Mouse (Mus musculus) kidney, embryonic 16.5 days (tissue): ENCODE measurements at regions not wholly inside any gene's neighbourhood (a gene's known extent, or its start where the extent isn't known, plus 50 kb on each side); places are given as distances from the start of the nearest gene placed in this dataset.

Experiments
- ATAC-seq: fragments of 200-750 bp; cut with Nextera tagmentation; 2 replicates; pipeline ENCODE4 v1.8.0; 2017; ENCODE audit warnings: moderate TSS enrichment; ENCODE audit not compliant: low FRiP score, low TSS enrichment
- H3K27ac ChIP-seq: fragments of 300-500 bp; sonication (generic); 2 replicates; pipeline ENCODE4 v1.5.1; 2014; ENCODE audit warnings: low read length
- H3K27me3 ChIP-seq: fragments of 300-500 bp; sonication (generic); 2 replicates; pipeline ENCODE4 v1.6.1; 2014; ENCODE audit warnings: low read length, control low read depth, mixed read lengths; ENCODE audit not compliant: insufficient read depth
- H3K36me3 ChIP-seq: fragments of 300-500 bp; sonication (generic); 2 replicates; pipeline ENCODE4 v1.6.1; 2014; ENCODE audit warnings: low read length, control low read depth, mixed read lengths; ENCODE audit not compliant: insufficient read depth
- H3K4me1 ChIP-seq: fragments of 300-500 bp; sonication (generic); 2 replicates; pipeline ENCODE4 v1.6.1; 2014; ENCODE audit warnings: low read length, control low read depth, mixed read lengths; ENCODE audit not compliant: insufficient read depth
- H3K4me2 ChIP-seq: fragments of 300-500 bp; sonication (generic); replicated peaks from 2 replicates; pipeline ENCODE4 v1.6.1; 2014; ENCODE audit warnings: low read depth, low read length
- H3K4me3 ChIP-seq: fragments of 300-500 bp; sonication (generic); 2 replicates; pipeline ENCODE4 v1.5.1; 2014; ENCODE audit warnings: mild to moderate bottlenecking, low read length
- H3K9ac ChIP-seq: fragments of 300-500 bp; sonication (generic); replicated peaks from 2 replicates; pipeline ENCODE4 v1.6.1; 2014; ENCODE audit warnings: low read length
- H3K9me3 ChIP-seq: fragments of 300-500 bp; sonication (generic); 2 replicates; pipeline ENCODE4 v1.6.1; 2016; ENCODE audit warnings: low read length, control low read depth
- WGBS: fragments of 180-500 bp; shearing (Covaris S2); extraction: QIAGEN DNeasy Blood & Tissue Kit; methylation state at CpG from one replicate; pipeline ENCODE4 v1.1.7; 2014; 5-methylcytosine and 5-hydroxymethylcytosine counted together

- Histone ChIP-seq H3K4me3 (no peak overlapping the region), H3K9ac (no peak overlapping the region), H3K4me2 (no peak overlapping the region), H3K36me3 (no peaks in the 10 kb centered on the region), H3K27me3 (no peaks in the 10 kb centered on the region), H3K9me3 (no peaks in the 10 kb centered on the region), H3K4me1 (peaks cover 4% of the 10 kb centered on the region; the same call in 1 of the 2 replicates), H3K27ac (no peak overlapping the region)
- WGBS: 44% methylated on average over 14 of the region's 14 CpGs
- peak; percentile 80 for ATAC-seq
Observed at GRCm38 (mm10) chr5:129409440-129410004, 91.5 kb upstream of the Sfswap start.

DNA sequence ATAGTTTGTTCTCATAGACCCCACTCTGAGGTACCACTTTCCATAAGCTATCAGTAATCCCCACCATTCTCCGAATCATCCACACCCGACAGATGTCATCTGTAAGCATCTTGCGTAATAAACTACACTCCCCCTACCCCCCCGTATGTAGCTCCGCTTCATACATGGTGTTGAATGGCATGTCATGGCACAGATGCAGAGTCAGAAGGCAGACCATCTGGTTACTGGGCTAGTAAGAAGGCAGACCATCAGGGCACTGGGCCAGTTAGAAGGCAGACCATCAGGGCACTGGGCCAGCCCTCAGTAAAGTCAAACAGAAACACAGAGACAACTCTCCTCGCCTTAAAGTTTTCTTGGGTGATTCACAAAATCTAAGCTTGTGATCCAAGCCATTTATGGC is 88.9 kb upstream of the Sfswap start:
- no peak overlapping the region for H3K4me3 ChIP-seq
- no peak overlapping the region for H3K27ac ChIP-seq
- peaks cover 8% of the 10 kb centered on the region; the same call in 1 of the 2 replicates for H3K4me1 ChIP-seq
- H3K9me3 ChIP-seq: no peaks in the 10 kb centered on the region
- no peak overlapping the region for H3K4me2 ChIP-seq
- no peaks in the 10 kb centered on the region for H3K36me3 ChIP-seq
- H3K27me3 ChIP-seq: no peaks in the 10 kb centered on the region
- no peak overlapping the region for H3K9ac ChIP-seq
- 87% methylated on average over 6 of the region's 6 CpGs for WGBS
- no peak for ATAC-seq

DNA sequence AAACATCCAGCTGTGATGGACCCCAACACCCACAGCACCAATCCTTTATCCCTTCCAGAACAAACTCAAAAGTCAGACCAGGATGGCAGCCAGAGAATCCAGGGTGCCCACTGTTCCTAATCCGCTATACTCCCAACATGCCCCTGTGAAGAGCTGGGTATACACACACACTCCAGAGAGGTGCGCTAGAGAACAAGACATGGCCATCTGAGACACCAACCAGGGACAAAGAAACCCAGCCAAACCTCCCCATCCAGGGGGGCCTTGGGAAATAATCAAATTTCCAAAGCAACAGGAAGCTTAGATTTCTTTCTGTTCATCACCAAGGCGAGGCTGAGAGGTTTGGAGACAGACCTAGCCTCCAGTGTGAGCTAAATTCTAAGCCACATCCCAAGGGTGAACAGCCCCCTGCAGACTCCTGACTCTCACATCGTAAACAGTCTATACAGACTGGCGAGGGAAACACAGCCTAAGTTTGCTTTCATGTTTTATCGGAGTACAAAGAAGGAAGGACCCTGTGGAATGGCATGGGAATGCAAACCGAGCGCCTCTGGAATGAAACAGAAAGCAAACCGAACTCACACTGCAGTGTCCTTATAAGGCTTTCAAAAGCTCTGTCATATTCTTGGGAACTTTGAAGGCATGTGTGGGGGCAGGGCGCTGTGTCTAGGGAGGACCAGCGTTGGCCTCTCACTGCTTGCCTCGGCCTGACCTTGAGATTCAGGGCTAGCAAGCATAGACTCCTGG is 85.9 kb upstream of the Sfswap start:
- no peaks in the 10 kb centered on the region for H3K9me3 ChIP-seq
- H3K4me1 ChIP-seq: peaks cover 6% of the 10 kb centered on the region; the same call in 1 of the 2 replicates
- 28% methylated on average over 12 of the region's 12 CpGs for WGBS
- no peaks in the 10 kb centered on the region for H3K36me3 ChIP-seq
- peak overlapping the region; percentile 16 for H3K4me2 ChIP-seq
- no peak overlapping the region for H3K4me3 ChIP-seq
- H3K9ac ChIP-seq: peak overlapping the region; percentile 3
- peak overlapping the region; percentile 81 for H3K27ac ChIP-seq
- ATAC-seq: peak; percentile 82
- H3K27me3 ChIP-seq: no peaks in the 10 kb centered on the region

- Histone ChIP-seq H3K4me3 (no peak overlapping the region), H3K9me3 (no peaks in the 10 kb centered on the region), H3K36me3 (no peaks in the 10 kb centered on the region), H3K4me1 (peaks cover 3% of the 10 kb centered on the region; the same call in 1 of the 2 replicates), H3K27ac (no peak overlapping the region; the same call in 1 of the 2 replicates), H3K9ac (no peak overlapping the region), H3K4me2 (no peak overlapping the region), H3K27me3 (no peaks in the 10 kb centered on the region)
- ATAC-seq: no peak
- 6% methylated on average over 3 of the region's 3 CpGs for WGBS
Observed at GRCm38 (mm10) chr5:129416425-129416824, 84.6 kb upstream of the Sfswap start.

DNA sequence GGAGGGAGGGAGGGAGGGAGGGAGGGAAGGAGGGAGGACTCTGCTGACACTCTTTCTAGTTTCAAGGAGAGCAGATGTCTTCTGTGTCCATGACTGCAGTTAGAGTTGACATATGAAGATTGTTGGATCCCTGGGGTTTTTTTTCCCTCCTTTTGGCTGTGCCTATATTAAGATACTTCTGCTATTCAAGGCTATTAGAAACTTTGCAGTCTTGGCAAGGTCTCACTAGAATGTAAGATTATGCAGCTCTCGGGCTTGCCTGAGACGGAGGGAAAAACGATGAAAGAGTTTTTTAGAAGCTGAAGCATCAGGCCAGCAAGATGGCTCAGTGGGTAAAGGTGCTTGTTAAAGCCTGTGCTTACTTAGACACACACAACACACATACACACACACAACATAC is 83.5 kb upstream of the Sfswap start:
- H3K36me3 ChIP-seq: no peaks in the 10 kb centered on the region
- H3K9me3 ChIP-seq: no peaks in the 10 kb centered on the region
- 64% methylated on average over 3 of the region's 3 CpGs for WGBS
- peaks cover 3% of the 10 kb centered on the region; the same call in 1 of the 2 replicates for H3K4me1 ChIP-seq
- ATAC-seq: no peak
- H3K27me3 ChIP-seq: no peaks in the 10 kb centered on the region
- no peak overlapping the region for H3K4me2 ChIP-seq
- no peak overlapping the region for H3K4me3 ChIP-seq
- H3K27ac ChIP-seq: no peak overlapping the region
- no peak overlapping the region for H3K9ac ChIP-seq

DNA sequence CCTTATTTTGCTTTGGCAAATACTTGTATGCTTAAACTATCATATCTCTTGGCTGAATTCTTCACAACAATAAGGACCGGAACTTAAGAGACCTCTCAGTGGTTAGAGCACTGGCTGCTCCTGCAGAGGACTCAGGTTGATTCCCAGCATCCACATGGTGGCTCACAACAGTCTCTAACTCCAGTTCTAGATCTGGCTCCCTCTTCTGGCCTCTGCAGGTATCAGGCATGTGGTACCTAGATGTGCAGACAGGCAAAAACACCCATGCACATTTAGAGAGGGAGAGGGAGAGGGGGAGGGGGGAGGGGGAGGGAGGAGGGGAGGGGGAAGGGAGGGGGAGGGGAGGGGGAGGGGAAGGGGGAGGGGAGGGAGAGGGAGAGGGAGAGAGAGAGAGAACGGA is 80.0 kb upstream of the Sfswap start:
- no peak for ATAC-seq
- Histone ChIP-seq H3K4me1 (peaks cover under 1% of the 10 kb centered on the region; the same call in 1 of the 2 replicates), H3K27ac (no peak overlapping the region), H3K9me3 (no peaks in the 10 kb centered on the region), H3K4me2 (no peak overlapping the region), H3K4me3 (no peak overlapping the region), H3K9ac (no peak overlapping the region), H3K36me3 (no peaks in the 10 kb centered on the region), H3K27me3 (no peaks in the 10 kb centered on the region)
- 86% methylated on average over 2 of the region's 2 CpGs for WGBS

DNA sequence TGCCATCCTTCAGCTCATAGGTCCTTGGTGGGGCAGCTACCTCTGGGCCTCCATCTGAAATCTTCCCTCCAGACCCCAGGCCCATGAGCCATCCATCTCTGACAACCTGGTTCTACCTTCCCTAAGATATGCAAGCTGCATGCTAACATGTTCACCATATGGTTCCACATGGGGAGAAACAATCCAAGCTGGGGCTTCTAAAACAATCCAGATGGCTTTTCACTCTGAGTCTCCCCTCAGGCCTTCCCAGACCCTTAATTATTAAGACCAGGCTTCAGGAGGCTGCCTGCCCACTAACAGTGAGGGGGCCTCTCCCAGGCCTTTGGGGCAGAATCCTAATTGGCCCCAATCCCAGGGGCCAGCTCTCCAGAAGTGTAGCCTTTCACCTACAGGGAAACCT is 71.1 kb upstream of the Sfswap start:
- no peak for ATAC-seq
- H3K27me3 ChIP-seq: no peaks in the 10 kb centered on the region

GRCm38 (mm10) chr5:129430330-129430729 is 70.7 kb upstream of the Sfswap start:
- 64% methylated on average over 3 of the region's 3 CpGs for WGBS
- Histone ChIP-seq H3K4me1 (peaks cover 7% of the 10 kb centered on the region; the same call in 1 of the 2 replicates), H3K36me3 (no peaks in the 10 kb centered on the region), H3K9ac (no peak overlapping the region), H3K27ac (no peak overlapping the region), H3K27me3 (no peaks in the 10 kb centered on the region), H3K4me3 (no peak overlapping the region), H3K4me2 (no peak overlapping the region), H3K9me3 (no peaks in the 10 kb centered on the region)
- no peak for ATAC-seq

More for the DNA sequence above, 71.1 kb upstream of the Sfswap start:
- no peak overlapping the region for H3K9ac ChIP-seq
- no peak overlapping the region for H3K27ac ChIP-seq
- H3K36me3 ChIP-seq: no peaks in the 10 kb centered on the region
- H3K9me3 ChIP-seq: no peaks in the 10 kb centered on the region
- peaks cover 7% of the 10 kb centered on the region; the same call in 1 of the 2 replicates for H3K4me1 ChIP-seq
- no peak overlapping the region for H3K4me2 ChIP-seq
- H3K4me3 ChIP-seq: no peak overlapping the region

- no peaks in the 10 kb centered on the region for H3K9me3 ChIP-seq
- no peak overlapping the region for H3K4me2 ChIP-seq
- H3K9ac ChIP-seq: no peak overlapping the region
- ATAC-seq: no peak
- H3K27ac ChIP-seq: no peak overlapping the region
- 58% methylated on average over 7 of the region's 7 CpGs for WGBS
- H3K4me3 ChIP-seq: no peak overlapping the region
- no peaks in the 10 kb centered on the region for H3K36me3 ChIP-seq
- H3K4me1 ChIP-seq: peaks cover 8% of the 10 kb centered on the region
- H3K27me3 ChIP-seq: peaks cover 13% of the 10 kb centered on the region; the same call in 1 of the 2 replicates
Observed at GRCm38 (mm10) chr5:129449931-129450573, 51.0 kb upstream of the Sfswap start.
